Mouse (Mus musculus) adipose tissue, adult 10 weeks (tissue): ENCODE results near the gene Lrrc4. TPM values are rescaled to one million over a fixed set of nuclear protein-coding genes. Genes with fewer than 3 reads are reported as not detected.

Experiments used
- polyA plus RNA-seq: library from polyadenylated mRNA; stranded (reverse); fragments of 350-450 nt; fragmentation: Illumina TruSeq; extraction: RNeasy Lipid Tissue Mini Kit (QIAGEN cat#74804); gene quantifications from one replicate; pipeline ENCODE4 v1.2.3, GENCODE M21; 2014; ENCODE audit warnings: low read depth, low replicate concordance

The Lrrc4 gene
- 2.0 TPM for polyA plus RNA-seq

GRCm38 (mm10) chr6:28831011-28831853, at the start of gene Lrrc4:
Lrrc4 (minus strand) TSS chr6:28831747.

Other genes starting within 250 kb of the Lrrc4 start
- gene Lep, start 228.5 kb upstream of the Lrrc4 start, polyA plus RNA-seq = 197 TPM